Mouse (Mus musculus): Measurements from ENCODE around the gene Gm266.
"Not testable (repeated sequence)": the region's sequence is repeated elsewhere in the genome, so short reads cannot be mapped to it uniquely, and the experiment has no call there.

Gene Gm266

DNA sequence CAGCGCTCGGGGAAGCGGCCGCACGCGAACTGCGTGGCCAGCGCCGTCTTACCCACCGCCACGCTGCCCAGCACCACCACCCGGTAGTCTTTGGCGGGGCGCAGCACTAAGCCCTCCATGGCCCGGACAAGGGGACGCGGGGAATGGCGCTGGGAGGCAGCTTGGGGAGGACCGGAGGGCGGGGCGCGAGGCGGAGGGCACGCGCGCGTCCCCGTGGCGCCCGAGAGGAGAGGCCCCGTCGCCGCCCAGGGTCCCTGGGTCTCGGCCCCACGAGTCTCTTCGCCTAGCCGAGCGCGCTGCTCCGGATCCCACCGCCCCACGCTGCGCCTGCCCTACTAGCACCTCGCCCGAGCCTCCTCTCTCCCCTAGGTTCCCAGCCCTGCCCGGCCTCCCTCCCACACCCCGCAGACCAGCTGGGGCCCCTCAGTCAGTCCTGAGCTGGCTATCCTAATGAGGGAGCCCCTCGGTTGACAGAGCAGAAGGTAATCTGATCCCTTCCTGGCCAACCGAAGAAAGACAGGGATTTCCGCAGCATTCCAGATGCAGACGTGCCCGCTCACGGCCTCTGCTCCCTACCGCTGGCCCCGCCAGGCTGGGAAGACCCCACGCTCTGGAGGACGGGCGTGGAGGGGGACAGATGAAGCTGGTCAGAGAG is at the start of gene Gm266:
Gene Gm266 (minus strand): TSS at position 172 of the 655 bp plus-strand sequence.
- DNase-seq (ENCODE audit: low spot score), result no peak

DNA sequence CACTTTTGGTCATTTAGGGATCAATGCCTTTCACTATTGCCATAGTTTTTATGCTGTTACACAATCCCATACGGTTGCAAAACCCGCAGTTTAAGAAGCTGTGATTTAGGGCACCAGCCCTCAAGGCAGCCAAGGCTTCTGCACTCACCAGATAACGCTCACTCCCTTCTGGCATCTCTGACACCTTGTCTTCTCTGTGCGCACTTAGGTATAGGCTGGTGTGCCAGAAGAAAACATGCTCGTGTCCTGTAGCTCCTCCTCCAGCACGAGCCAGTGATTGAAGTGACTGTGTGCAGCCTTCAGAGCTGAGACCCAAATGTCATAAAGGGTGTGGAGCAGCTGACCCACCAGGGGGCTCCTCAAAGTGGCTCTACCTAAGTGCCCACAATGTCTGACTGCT is 49.7 kb upstream of the Gm266 start:
- DNase-seq (ENCODE audit: low spot score), result no peak

DNA sequence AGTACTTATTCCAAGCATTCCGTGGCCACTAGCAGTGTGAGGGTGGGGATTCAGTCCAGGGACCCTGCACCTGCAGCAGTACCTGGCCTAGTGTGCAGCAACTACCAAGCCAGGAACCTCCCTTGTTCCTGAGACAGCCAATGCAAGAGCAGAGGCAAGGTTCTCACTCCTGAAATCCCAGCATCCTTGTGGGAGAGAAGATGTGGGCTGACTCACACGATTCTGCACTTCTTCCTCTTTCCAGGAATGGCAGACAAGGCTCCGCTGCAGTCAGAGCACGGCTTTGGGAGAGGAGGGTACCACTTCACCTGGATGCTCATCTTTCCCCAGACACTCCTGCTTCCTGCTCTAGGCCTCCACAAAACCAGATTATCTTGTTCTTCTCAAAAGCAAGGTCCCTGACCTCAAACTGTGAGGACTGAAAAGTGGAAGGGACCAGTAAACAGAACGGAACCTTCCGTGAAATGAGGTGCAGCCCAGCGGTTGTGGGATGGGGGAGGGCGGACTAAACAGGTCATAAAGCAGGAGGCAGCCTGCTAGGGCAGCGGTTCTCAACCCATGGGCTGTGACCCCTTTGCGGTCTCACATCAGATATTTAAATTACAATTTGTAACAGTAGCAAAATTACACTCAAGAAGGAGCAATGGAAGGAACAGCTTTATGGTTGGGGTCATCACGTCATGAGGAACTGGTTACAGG is 47.6 kb upstream of the Gm266 start:
- DNase-seq (ENCODE audit: low spot score), result no peak

DNA sequence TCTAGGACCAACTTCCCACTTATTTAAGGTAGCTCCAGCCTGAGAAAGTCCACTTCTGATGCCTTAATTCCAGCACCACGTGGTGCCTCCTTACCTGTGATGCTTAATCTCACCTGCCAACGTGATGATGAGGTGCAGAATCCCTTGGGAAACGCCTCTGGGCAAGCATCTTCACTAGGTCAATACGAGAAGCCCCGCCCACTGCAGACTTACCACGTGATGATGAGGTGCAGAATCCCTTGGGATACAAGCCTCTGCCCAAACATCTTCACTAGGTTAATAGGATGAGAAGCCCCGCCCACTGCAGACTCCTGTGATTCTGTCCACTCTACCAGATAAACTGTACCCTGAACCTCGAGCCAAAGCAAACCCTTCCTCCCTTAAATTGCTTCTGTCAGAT is 43.6 kb upstream of the Gm266 start:
- DNase-seq (ENCODE audit: low spot score), result no peak

GRCm38 (mm10) chr12:111527643-111528281 is 42.1 kb upstream of the Gm266 start:
- DNase-seq (ENCODE audit: low spot score), result no peak

- DNase-seq (ENCODE audit: low spot score), result no peak
Observed at GRCm38 (mm10) chr12:111524883-111525282, 39.3 kb upstream of the Gm266 start.

- DNase-seq (ENCODE audit: low spot score), result no peak
Observed at GRCm38 (mm10) chr12:111524469-111524868, 38.8 kb upstream of the Gm266 start.

- no peak for DNase-seq (ENCODE audit: low spot score)
Observed at GRCm38 (mm10) chr12:111520994-111521393, 35.4 kb upstream of the Gm266 start.

DNA sequence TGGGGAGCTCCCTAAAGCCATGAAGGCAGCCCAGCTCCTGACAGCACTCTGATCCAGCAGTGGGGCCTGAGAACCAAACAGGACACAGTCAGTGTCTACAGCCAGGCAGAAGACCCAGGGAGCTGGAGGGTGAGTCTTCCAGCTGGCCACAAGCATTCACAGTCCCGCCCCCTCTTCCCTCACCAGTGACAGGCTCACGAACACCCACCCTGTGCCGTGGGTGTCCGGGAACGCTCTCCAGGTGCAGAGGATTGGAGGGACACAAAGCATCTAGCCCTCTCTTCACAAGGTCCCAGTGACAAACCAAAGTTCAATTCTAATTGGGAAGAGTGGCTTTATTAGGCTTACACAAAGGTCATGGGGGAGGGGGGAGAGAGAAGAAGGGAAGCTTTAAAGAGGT is 34.2 kb upstream of the Gm266 start:
- no peak for DNase-seq (ENCODE audit: low spot score)

- DNase-seq (ENCODE audit: low spot score), result no peak
Observed at GRCm38 (mm10) chr12:111518391-111518790, 32.8 kb upstream of the Gm266 start.

GRCm38 (mm10) chr12:111517901-111518300 is 32.3 kb upstream of the Gm266 start:
- no peak for DNase-seq (ENCODE audit: low spot score)

DNA sequence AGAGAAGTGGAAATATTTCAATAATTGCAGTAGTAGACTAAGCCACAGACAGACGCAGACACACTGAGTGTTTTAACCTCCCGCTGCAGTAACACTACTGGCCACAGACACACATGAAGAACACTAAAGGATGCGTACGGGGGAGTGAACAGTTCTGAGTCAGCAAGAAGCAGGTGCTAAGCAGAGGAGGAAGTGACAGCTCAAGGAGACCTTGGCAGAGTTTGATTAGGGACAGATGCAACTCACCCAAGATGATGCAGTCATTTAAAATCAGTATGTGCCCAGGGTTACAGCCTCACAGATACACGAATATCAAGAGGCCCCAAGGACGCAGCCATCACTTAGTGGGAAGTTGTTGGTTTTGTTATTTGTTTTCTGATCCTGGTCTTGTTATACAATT is 31.2 kb upstream of the Gm266 start:
- DNase-seq (ENCODE audit: low spot score), result no peak

DNA sequence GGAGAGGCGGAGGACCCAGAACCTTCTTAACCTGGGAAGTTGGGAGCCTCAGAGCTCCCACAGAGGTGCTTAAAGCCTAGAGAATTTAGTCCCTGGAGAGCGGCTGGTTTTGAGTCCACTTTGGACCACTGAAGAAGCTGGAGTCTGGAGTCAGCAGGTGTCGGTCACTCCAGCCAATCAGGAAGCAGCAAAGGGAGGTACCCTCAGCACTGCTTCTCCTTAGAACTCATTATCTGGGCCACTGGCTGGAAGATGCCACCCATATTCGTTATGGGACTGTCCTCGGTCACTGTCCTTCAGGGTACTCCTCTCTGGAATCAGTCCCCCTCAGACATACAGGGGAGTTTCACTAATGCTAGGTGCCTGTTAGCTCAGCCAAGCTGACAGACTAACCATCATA is 30.3 kb upstream of the Gm266 start:
- DNase-seq (ENCODE audit: low spot score), result no peak

- DNase-seq (ENCODE audit: low spot score), result no peak
Observed at GRCm38 (mm10) chr12:111514874-111515649, 29.4 kb upstream of the Gm266 start.

- DNase-seq (ENCODE audit: low spot score), result no peak
Observed at GRCm38 (mm10) chr12:111514231-111514792, 28.7 kb upstream of the Gm266 start.

DNA sequence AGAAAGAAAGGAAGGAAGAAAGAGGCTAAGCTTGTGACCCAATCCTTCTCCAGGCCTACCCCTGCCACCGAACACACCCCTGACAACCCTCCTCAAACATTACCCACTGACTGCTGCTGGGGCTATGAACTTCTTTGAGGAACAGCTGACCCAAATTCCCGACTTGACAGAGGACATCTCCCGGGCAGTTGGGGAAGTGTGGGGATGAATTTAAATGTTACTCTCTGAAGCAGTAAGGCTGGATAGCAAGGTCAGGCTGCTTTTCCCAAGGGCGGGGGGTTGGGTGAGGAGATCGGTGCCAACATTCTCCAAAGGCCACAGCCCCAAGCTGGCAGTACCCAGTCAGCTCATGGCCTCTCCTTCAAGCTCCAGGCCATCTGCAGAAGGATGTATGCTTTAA is 28.1 kb upstream of the Gm266 start:
- DNase-seq (ENCODE audit: low spot score), result peak; percentile 39

GRCm38 (mm10) chr12:111512572-111513063 is 27.0 kb upstream of the Gm266 start:
- DNase-seq (ENCODE audit: low spot score), result no peak

- DNase-seq (ENCODE audit: low spot score), result not testable (repeated sequence)
Observed at GRCm38 (mm10) chr12:111508438-111508837, 22.8 kb upstream of the Gm266 start.

DNA sequence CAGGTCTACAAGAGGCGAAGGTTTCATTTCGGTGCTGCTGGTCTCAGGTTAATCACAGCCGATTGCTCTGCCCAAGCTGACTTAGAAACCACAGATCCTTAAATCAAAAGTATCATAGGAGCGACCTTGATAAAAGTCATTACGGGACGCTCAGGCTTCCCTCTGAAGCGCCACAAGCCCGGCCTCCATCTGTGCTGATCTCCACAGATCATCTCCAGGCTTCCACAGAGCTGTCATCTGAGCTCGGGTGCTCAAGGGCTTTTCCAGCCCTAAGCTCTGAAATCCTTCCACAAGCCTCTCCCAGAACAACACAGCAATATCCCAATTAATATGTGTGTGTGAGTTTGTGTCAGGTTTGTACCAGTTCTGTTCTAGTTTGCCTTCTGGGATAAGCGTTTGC is 22.3 kb upstream of the Gm266 start:
- DNase-seq (ENCODE audit: low spot score), result no peak

DNA sequence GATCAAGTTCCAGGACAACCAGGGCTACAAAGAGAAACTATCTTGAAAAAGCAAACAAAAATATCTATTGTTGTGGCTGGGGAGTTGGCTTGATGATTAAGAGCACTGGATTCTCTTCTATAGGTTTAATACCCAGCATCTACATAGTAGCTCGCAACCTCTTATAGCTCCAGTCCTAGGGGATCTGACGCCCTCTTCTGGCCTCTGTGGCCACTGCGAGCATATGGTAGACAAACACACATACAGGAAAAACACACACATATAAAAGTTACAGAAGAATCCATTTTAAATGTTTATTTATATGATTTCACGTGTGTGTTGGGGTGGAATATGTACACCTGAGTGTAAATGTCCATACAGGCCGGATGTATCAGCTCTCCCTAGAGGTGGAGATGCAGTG is 21.4 kb upstream of the Gm266 start:
- no peak for DNase-seq (ENCODE audit: low spot score)

GRCm38 (mm10) chr12:111504904-111505303 is 19.3 kb upstream of the Gm266 start:
- peak; percentile 96 for DNase-seq (ENCODE audit: low spot score)

DNA sequence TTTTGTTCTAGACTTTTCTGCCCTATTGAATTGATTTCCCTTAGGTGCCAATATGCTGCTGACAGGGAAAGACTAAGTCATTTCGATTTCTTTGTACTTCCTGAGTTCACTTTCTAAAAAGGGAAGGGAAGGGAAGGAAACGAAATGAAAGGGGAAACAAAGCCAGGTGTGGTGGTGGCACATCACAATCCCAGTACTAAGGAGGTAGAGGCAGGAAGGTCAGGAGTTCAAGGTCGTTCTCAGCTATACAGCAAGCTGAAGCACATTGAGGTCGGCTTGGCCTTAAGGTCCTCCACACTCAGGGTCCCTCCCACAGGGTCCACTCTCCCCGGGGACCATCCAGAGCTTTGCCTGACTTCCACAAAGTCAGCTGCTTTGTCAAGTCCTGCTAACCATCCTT is 17.9 kb upstream of the Gm266 start:
- no peak for DNase-seq (ENCODE audit: low spot score)
